Mouse (Mus musculus): ENCODE measurements around the gene Cep57l1.
"Not testable (repeated sequence)": the region's sequence is repeated elsewhere in the genome, so short reads cannot be mapped to it uniquely, and the experiment has no call there.

The Cep57l1 gene

DNA sequence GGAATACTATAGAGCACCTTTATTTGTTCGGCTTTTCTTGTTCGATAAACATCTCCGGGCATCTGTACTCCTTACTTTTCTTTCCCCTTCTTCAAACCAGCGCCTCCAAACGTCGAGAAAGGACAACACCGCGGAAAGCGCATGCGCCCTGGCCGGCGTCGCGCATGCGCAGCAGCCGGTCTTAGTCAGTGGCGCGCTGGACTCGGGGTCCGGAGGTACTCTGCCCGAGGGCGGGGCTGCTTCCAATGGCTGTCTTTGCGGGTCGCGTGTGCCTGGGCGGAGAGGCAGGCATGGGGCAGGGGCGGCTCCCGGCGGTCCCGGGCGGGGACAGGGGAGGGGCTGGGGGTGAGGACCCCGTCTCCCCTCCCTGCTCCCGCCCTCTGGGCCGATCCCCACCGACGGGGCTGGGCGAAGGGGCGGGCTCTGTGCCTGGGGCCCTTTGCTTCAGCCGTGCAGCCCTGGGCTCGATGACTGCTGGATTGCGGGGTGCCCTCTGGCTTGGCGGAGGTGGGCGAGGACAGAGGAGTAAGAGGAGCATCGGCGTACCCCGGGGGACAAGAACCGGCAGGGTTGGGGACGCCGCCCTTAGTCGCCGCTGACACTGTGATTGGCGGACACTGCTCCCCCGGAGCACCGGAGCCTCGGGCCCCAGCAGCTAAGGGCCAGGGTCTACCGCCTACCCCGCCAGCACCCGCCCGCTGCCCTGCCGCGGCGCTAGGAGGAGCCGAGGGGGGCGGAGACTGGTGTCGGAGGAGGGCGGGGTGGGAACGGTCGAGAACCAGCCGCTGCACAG is at the start of gene Cep57l1, which contains the start of gene Sesn1:
Cep57l1 (minus strand) TSS at position 101 of the 793 bp plus-strand sequence.
Sesn1 (plus strand) TSS at position 165 of the 793 bp plus-strand sequence.
- DNase-seq (ENCODE audit: low spot score) = peak; percentile 95

DNA sequence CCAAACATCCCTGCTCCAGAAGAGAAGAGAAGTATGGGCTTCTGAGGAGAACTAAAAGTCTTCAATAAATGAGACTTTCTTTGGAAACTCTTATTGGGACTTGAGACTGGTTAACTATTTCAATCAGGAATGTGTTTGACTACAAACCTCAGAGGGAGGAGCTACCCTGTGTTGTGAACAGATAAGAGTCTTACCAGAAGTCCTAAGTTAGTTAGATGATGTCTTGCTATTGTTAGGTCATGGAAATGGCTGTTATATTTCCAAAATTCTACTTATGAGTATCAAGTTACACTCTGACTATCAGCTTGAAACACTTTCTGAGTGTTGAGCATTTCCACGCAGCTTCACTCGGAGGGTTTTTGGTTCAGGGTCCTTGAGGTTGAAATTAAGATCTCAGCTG is 39.0 kb upstream of the Cep57l1 start:
- DNase-seq (ENCODE audit: low spot score) = no peak

DNA sequence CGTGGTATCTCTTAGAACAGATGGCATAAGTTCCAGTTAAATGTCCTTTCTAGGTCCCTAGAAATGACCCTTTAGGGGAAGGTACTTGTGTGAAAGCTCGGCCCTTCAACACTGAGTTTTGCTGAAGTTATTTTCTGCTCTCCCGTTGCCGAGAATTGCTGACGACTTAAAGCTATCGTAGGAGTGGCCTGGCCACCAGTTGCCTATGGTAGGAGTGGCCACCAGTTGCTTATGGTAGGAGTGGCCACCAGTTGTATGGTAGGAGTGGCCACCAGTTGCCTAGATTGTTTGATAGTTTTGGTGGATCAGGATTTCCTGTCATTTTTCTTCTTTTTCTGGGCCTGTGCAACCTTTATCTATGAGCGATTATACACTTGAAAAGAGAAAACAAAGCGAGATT is 38.1 kb upstream of the Cep57l1 start:
- DNase-seq (ENCODE audit: low spot score) = no peak

- DNase-seq (ENCODE audit: low spot score) = no peak
Observed at GRCm38 (mm10) chr10:41838911-41839310, 29.2 kb upstream of the Cep57l1 start.

GRCm38 (mm10) chr10:41834131-41834530 is 24.5 kb upstream of the Cep57l1 start:
- no peak for DNase-seq (ENCODE audit: low spot score)

DNA sequence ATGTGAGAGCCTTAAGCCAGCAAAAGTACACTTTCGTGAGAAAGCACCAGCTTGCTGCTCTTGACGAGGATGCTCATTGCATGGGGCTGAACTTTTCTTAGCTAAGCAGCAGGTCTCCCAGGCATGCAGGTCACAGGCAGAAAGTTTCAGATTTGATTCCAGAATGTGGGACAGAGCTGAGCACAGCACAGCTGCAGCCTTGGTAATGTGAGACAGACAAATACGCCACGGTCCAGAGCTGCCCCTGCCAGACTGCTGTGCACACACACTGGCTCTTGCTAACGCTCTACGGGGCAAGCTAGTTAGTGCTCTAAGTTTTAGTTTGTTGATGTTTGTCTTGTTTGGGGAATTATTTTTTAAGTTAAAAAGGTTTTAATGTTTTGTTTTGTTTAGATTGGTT is 22.5 kb upstream of the Cep57l1 start:
- DNase-seq (ENCODE audit: low spot score) = peak; percentile 29

DNA sequence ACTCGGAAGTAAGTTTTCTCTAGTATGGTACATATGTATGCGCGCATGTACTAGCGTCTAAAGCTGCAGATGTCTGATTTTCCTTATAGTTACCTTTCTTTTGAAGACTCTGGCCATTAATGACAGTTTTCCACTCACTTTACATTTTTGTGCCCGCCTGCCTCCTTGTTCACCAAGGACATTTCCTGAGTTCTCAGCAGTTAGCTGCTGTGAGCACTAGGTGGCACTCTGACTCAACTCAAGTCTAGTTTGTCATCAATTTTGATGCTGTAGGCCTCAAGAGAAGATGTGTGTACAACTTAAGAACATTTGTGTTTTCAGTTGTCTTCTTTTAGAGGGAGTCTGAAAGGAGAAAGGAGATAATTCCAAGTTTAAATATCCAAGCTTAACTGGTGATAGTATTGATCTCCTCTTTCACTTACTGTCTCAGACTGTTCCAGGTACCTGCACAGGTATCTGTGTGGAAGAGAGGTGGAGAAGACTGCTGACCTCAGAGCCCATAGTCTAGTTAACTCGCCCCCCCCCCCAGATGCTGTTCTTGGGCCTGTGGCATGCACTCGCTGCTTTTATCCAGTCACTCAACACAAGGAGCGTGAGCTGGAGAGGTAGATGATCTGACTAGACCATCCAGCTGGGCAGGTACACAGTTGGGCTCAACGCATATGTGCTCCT is 21.3 kb upstream of the Cep57l1 start:
- DNase-seq (ENCODE audit: low spot score) = peak; percentile 82

DNA sequence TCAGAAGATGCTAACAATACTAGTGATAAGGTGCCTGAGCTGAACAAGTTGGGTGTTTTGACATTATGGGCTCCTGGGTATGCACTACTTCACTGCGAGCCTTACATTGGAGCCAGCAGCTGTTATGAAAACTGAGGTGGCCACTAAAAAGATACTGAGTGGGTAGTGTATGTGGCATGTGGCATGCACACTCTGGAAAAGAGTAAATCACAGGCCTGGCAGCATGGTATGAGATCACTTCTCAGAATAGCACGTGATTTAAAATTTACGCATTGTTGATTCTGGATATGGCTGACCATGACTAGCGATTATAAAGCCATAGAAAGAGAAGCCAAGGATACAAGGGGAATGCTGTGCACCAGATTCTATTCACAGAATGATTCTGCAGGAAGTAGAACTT is 20.8 kb upstream of the Cep57l1 start:
- DNase-seq (ENCODE audit: low spot score) = no peak

- DNase-seq (ENCODE audit: low spot score) = no peak
Observed at GRCm38 (mm10) chr10:41829980-41830379, 20.3 kb upstream of the Cep57l1 start.

- no peak for DNase-seq (ENCODE audit: low spot score)
Observed at GRCm38 (mm10) chr10:41829191-41829590, 19.5 kb upstream of the Cep57l1 start.

- no peak for DNase-seq (ENCODE audit: low spot score)
Observed at GRCm38 (mm10) chr10:41827784-41828183, 18.1 kb upstream of the Cep57l1 start.

DNA sequence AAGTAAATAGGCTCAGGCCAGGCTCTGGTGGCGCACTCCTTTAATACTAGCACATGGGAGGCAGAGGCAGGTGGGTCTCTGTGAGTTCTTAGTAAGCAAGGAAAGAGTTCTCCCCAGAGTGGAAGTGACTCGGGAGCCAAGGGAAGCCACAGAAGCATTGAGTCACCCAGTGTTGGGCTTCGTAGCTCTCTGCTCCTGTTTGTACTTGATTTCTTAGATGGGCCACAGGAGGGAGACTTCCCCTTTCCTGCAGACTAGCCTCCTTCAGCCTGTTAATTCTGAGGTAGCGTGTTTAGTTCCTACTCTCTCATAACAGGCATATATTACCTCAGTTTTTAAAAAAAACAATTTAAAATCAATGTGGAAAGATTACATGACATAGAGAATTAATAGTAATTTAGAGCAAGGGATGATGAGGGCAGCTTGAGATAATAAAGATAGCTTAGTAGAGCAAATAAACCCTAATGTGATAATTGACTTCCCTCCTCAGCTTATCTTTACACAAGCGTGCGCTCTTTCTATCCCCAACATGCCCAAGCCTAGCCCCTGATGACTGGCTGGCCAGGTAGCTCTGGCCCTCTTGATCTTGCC is 16.9 kb upstream of the Cep57l1 start:
- no peak for DNase-seq (ENCODE audit: low spot score)

DNA sequence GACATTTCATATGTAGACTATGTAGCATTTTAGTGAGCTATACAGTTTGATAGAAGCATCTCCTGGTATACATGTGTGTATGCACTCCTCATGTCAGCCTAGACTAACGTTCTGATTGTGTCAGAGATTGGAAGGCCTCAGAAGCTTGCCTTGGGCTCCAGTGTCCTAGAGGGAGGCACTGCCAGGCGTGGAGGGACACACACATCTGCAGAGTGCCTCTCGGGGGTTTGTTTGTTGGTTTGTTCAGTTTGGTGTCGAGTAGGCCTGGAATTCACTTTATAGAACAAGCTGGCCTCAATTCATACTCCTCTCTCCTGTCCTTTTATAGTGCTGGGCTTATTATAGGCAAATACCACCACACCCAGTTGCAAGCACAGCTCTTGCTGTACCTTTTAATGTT is 16.3 kb upstream of the Cep57l1 start:
- DNase-seq (ENCODE audit: low spot score) = no peak

- DNase-seq (ENCODE audit: low spot score) = no peak
Observed at GRCm38 (mm10) chr10:41825041-41825440, 15.4 kb upstream of the Cep57l1 start.

DNA sequence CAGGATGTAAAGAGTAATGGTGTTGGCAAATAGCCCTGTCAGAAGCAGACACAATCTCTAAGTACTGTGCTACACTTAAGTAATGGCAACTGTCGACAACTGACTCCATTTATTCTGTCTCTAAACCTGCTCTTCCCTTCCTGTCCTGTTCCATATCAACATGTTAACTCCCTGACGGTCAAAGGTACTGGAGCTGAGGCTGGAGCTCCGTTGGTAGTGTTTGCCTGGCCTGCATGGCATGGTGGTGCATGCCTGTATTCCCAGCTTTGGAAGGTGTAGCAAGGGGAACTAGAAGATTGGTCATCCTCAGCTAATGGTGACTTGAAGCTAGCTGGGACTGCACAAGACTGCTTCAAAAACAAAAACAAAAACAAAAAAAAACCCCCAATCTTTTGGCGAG is 14.2 kb upstream of the Cep57l1 start:
- DNase-seq (ENCODE audit: low spot score) = no peak

DNA sequence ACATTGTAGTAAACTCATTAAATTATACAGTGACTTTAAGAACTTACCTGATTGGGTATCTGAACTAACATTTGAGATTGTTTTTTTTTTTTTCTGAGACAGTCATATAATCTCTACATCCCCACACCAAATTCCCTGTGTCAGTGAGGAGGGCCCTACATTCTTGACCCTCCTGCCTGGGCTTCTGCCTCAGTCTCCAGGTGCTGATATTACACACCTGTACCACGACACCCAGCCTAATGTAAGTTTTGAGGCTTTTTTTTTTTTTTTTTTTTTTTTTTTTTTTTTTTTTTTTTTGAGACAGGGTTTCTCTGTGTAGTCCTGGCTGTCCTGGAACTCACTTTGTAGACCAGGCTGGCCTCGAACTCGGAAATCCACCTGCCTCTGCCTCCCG is 13.6 kb upstream of the Cep57l1 start:
- DNase-seq (ENCODE audit: low spot score) = not testable (repeated sequence)

DNA sequence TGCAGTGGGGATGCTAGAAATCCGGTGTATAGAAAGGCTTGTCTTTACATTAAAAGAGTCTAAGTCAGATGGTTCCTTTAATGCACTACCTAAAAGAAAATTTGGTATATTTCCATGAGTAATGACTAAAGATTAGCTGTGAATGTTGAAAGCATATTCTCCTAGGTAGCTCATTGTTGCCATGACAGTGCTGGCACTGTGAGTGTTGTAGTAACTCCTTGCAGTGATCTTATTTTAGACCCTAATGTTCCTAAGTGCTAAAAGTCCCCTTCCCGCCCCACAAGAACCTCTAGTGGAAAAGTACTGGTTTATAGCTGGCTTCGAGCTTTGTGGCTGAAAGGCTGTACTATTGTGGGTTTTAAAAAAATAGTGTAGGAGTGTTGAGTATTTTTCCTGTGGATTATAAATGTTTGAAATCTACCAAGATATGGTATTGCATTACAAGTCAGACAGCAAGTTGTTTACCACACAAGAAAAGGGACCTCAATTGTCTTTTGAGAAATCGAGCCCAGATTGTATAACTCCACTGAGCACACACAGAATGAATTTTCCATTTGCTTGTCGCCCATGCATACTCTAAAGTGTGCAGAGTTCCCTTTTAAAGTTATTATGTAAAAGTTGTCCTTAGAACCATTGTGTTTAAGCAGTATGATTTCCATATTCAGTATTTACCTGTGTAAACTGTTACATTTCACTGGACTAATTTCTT is 13.1 kb upstream of the Cep57l1 start:
- no peak for DNase-seq (ENCODE audit: low spot score)

DNA sequence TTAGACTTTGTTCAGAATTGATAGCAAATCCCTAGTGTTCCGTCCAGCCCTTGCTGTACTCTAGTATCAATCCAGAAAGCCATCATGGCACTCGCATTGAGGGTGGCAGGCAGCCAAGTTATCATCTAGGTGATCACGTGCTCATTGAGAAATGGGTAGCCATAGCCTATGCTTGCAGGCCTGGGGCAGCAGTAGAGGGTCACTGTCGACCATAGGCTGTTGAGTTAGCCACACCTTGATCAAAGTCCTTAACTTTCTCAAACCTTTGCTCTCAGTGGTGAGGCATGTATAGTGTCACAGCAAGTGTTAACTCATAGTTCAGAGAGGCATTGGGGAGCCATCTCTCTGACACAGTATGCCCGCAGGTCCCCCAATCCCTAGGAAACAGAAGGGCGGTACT is 11.5 kb upstream of the Cep57l1 start:
- no peak for DNase-seq (ENCODE audit: low spot score)

DNA sequence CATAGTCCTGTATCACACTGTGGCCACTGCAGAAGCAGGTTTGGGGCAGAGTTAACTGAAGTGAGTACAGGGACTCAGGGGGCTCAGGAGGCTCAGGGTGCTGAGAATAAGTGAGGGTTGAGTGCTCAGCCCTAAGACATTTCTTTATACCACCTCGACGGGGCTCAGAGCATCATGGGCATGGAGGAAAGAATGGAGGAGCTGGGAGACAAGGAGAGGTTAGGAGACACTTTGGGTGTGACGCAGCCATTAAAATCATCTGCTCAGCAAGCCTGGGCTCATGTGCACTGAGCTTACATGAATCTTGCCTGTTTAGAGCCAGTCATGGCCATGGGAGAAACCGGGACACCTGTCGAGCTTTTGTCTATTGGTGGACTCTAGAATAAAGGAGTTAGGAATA is 10.7 kb upstream of the Cep57l1 start:
- no peak for DNase-seq (ENCODE audit: low spot score)

DNA sequence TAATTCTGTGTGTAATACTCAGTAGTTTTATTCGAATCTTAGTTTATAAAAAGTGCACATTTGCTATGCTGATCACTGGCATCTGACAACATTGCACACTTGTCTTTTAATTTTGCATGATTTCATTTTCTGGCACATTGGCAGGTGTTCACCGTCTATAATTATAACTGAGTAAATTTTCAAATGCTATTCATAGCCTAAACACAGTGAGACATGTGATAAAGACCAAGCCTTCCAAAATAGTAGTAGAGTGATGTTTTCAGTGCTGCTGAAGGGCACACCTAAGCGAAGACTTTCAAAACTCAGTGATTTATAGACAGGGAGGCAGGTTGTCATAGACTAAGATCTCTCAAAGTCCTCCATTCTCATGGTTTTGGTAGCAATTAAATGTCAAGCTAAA is 9.6 kb upstream of the Cep57l1 start:
- no peak for DNase-seq (ENCODE audit: low spot score)

DNA sequence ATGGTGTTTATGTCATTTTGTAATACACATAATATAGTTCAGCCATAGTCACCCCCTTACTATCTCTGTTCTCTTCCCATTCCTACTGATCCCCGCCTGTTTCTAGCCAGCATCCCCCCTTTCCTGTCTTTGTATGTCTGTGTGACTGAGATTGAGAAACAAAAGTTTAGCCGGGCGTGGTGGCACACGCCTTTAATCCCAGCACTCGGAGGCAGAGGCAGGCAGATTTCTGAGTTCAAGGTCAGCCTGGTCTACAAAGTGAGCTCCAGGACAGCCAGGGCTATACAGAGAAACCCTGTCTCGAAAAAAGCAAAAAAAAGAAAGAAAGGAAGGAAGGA is 9.0 kb upstream of the Cep57l1 start:
- not testable (repeated sequence) for DNase-seq (ENCODE audit: low spot score)

DNA sequence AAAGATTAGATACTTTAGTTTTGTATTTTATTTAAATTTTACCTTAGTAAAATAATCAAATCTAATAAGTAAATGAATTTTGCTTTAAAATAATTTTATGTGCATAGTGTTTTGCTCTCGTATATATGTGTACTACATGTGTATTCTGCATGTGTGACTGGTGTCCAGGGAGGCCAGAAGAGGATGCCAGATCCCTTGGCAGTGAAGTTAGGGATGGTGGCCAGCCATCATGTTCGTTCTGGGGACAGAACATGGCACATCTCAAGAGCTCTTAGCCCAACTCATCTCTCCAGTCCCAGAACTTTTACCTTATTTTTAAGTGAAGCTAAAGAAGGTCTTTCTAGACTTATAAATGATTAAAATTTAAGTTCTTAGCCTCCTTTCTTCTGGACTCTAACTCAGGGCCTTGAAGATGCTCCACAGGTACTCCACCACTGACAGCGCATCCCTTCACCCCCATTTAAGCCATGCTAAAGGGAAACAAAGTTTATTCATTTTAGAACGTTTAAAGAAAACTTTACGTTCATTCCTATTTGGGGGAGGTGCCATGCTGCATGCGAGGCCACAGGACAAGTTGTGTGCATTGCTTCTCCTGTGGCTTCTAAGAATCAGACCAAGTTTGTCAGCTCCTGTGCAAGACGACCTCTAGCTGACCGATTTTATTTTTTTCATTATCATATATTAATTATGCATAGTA is 8.5 kb upstream of the Cep57l1 start:
- DNase-seq (ENCODE audit: low spot score) = no peak

All from embryo, embryonic 10.5 days (tissue).